Mouse (Mus musculus): Measurements from ENCODE around the gene Dot1l. TPM values are rescaled to one million over a fixed set of nuclear protein-coding genes. Genes with fewer than 3 reads are reported as not detected.

Gene Dot1l
- polyA plus RNA-seq, 1 experiment from 2014 or later, result 17.3 TPM

DNA sequence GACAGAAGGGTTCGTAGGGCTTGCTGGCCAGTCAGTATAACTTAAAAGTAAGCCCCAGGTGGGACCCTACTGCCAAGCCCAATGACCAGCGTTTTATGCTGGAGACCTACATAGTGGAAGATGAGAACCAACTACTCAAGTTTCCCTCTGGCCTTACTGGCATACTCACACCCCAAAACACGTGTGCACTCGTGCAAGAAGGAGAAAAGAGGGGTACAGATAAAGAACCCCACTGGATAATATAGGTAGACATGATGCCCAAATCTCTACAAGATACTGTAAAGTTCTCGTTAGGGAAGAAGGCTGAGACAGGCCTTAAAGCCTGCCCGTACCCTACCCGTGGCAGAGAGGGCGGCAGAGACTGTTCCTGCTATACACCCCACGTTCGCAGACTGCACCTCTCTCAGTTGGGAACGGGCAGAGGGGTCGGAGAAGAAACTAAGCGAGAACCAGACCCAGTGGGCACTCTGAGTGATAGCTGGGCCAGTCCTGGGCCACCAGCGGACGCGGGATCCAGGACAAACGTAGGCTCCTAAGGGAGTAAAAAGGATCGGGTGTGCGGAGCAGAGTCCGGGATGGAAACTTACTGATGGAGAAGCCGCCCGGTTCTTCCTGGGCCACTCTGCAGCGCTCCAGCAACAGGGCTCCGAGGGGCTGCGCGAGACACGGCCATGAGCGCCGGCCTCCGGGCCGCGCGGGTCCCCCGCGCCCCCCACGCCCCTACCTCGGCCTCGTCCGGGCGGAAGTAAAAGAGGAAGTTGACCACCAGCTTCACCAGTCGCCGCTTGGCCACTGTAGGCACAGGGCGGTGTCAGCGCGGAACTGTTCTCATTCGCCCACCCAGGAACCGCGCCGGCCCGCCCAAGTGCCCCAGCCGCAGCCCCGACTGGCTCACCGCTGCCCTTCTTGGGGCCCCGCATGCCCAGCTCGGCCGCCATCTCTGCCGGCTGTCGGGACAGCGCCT is 42.5 kb downstream of the Dot1l start:
- Histone ChIP-seq H3K4me2 (replicated peaks; ENCODE audit: low read depth, low read length) (peak overlapping the region; percentile 88), H3K36me3 (ENCODE audit: insufficient read depth, low read length) (peaks cover 51% of the 10 kb centered on the region), H3K9ac (replicated peaks; ENCODE audit: low read length) (peak overlapping the region; percentile 99), H3K9me3 (ENCODE audit: low read length) (no peaks in the 10 kb centered on the region), H3K4me3 (ENCODE audit: low read length) (peak overlapping the region; percentile 96), H3K27me3 (ENCODE audit: insufficient read depth, low read length) (no peaks in the 10 kb centered on the region), H3K4me1 (ENCODE audit: insufficient read depth, low read length) (peaks cover 22% of the 10 kb centered on the region), H3K27ac (ENCODE audit: low read length) (peak overlapping the region; percentile 98)
- peak; percentile 82 for ATAC-seq (ENCODE audit: low FRiP score, low TSS enrichment)
- WGBS, result 2% methylated on average over 53 of the region's 59 CpGs

DNA sequence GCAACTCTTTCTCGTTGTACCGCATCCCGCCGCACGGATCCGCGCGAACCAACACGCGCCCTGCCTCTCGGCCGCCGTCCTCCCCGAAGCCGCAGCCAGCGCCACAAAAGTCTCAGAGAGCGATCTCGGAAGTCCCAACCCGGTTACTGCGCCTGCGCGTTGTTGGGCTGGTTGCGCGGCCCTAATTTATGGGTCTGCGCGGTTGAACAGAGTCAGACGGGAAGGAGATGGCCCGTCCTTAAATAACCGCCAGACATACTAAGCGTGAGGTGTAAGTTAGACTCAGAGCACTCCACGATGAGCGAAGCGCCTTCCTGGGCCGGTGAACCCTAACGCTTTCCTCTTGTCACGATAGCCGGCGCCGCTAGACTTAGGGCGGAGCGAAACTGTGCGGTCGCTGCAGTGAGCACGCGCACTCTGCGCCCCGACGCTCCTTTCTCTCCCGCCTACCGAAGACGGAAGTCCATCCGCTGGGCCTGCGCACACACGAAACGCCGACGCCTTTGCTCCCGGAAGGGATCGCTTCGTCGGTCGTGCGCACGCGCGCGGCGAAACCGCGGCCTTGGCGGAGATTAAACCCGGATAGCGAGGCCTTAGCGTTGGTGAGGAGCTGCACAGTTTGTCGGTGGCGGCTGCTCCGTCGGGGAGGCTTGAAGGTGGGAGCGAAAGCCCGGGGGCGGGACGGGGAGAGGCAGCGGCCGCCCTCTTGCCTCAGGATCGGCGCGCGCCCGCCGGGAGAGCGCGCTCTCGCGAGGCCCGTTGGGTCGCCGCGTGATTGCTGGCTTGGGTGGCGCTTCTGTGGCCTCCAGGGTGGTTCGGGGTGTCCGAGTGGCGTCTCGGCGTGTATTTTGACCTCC is 43.4 kb downstream of the Dot1l start, which contains the start of the genes Sf3a2 and Plekhj1:
TSS of gene Sf3a2 (plus strand) at position 49 of the 857 bp plus-strand sequence.
TSS of gene Plekhj1 (minus strand) at position 477 of the 857 bp plus-strand sequence.
- Histone ChIP-seq H3K9ac (replicated peaks; ENCODE audit: low read length) (peak within 1 kb of the TSS; percentile 99), H3K4me2 (replicated peaks; ENCODE audit: low read depth, low read length) (peak within 1 kb of the TSS; percentile 88), H3K4me1 (ENCODE audit: insufficient read depth, low read length) (peaks cover 22% of the 10 kb centered on the region), H3K27me3 (ENCODE audit: insufficient read depth, low read length) (no peaks in the 10 kb centered on the region), H3K9me3 (ENCODE audit: low read length) (no peaks in the 10 kb centered on the region), H3K36me3 (ENCODE audit: insufficient read depth, low read length) (peaks cover 52% of the 10 kb centered on the region), H3K27ac (ENCODE audit: low read length) (peak within 1 kb of the TSS; percentile 98), H3K4me3 (ENCODE audit: low read length) (peak within 1 kb of the TSS; percentile 96)
- peak; percentile 95 for ATAC-seq (ENCODE audit: low FRiP score, low TSS enrichment)
- WGBS, result under 1% methylated on average over 104 of the region's 104 CpGs

DNA sequence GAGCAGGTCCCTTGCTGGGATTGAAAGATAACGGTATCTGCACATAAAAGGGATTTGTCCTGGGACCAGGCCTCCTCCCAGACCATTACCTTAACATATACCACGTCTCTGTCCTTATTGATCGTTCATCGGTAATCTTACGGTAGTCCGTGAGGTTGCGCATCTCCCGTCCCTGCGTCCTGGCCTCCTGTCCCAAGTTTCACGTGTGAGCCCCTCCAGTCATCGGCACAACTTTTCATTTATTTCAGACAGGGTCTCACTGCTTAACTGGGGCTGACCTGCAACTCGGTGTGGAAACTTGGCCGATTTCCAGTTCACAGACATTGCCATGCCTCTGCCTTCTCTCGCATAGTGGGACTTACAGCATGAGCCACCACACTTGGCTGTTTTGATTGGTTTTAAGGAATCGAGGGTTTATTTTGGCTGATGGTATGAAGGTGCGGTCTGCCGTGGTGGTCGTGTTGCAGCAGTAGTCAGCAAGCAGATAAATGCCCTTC is 44.1 kb downstream of the Dot1l start:
- Histone ChIP-seq H3K4me2 (replicated peaks; ENCODE audit: low read depth, low read length) (peak overlapping the region; percentile 88), H3K9me3 (ENCODE audit: low read length) (no peaks in the 10 kb centered on the region), H3K9ac (replicated peaks; ENCODE audit: low read length) (peak overlapping the region; percentile 99), H3K4me1 (ENCODE audit: insufficient read depth, low read length) (peaks cover 22% of the 10 kb centered on the region), H3K27me3 (ENCODE audit: insufficient read depth, low read length) (no peaks in the 10 kb centered on the region), H3K4me3 (ENCODE audit: low read length) (peak overlapping the region; percentile 96), H3K36me3 (ENCODE audit: insufficient read depth, low read length) (peaks cover 52% of the 10 kb centered on the region), H3K27ac (ENCODE audit: low read length) (peak overlapping the region; percentile 98)
- WGBS, result 2% methylated on average over 18 of the region's 18 CpGs
- ATAC-seq (ENCODE audit: low FRiP score, low TSS enrichment), result no peak

- WGBS, result 87% methylated on average over 10 of the region's 10 CpGs
Measured at GRCm38 (mm10) chr10:80802204-80802912, 47.4 kb downstream of the Dot1l start.

DNA sequence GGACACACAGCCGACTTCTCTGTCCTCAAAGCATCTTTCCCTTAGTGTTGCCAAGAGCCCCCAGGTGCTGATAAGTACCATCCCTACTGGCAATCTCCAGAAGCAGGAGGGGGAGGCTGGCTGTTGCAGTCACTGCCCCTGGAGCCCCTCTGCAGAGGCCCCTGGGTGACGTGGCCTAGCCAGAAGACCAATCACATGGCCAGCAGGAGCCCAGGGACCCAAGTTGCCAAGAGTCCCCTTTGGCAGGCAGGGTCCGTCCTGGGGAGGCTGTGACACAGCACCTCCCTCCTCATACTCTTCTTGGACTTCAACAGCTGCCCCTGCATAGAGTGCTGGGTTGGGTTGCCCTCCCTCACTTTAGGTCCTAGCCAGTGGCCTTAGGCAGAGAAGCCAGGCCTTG is 48.0 kb downstream of the Dot1l start:
- 82% methylated on average over 3 of the region's 3 CpGs for WGBS

More at GRCm38 (mm10) chr10:80802204-80802912, 47.4 kb downstream of the Dot1l start:
- no peak for ATAC-seq (ENCODE audit: low FRiP score, low TSS enrichment)
- no peak overlapping the region for H3K4me3 ChIP-seq (ENCODE audit: low read length)
- no peak overlapping the region for H3K9ac ChIP-seq (replicated peaks; ENCODE audit: low read length)
- H3K4me1 ChIP-seq (ENCODE audit: insufficient read depth, low read length), result peaks cover 30% of the 10 kb centered on the region
- no peaks in the 10 kb centered on the region for H3K9me3 ChIP-seq (ENCODE audit: low read length)
- H3K27me3 ChIP-seq (ENCODE audit: insufficient read depth, low read length), result no peaks in the 10 kb centered on the region
- H3K36me3 ChIP-seq (ENCODE audit: insufficient read depth, low read length), result peaks cover 49% of the 10 kb centered on the region
- no peak overlapping the region for H3K4me2 ChIP-seq (replicated peaks; ENCODE audit: low read depth, low read length)
- H3K27ac ChIP-seq (ENCODE audit: low read length), result no peak overlapping the region

GRCm38 (mm10) chr10:80804340-80804739 is 49.3 kb downstream of the Dot1l start:
- H3K36me3 ChIP-seq (ENCODE audit: insufficient read depth, low read length), result peaks cover 49% of the 10 kb centered on the region

More for the DNA sequence above, 48.0 kb downstream of the Dot1l start:
- no peak overlapping the region for H3K4me2 ChIP-seq (replicated peaks; ENCODE audit: low read depth, low read length)
- peaks cover 49% of the 10 kb centered on the region for H3K36me3 ChIP-seq (ENCODE audit: insufficient read depth, low read length)
- no peak for ATAC-seq (ENCODE audit: low FRiP score, low TSS enrichment)
- H3K4me3 ChIP-seq (ENCODE audit: low read length), result no peak overlapping the region
- peaks cover 36% of the 10 kb centered on the region for H3K4me1 ChIP-seq (ENCODE audit: insufficient read depth, low read length)
- no peak overlapping the region for H3K9ac ChIP-seq (replicated peaks; ENCODE audit: low read length)
- H3K9me3 ChIP-seq (ENCODE audit: low read length), result no peaks in the 10 kb centered on the region
- 0 out of 2 replicates have a peak, but pooled peaks cover under 1% of the 10 kb centered on the region for H3K27me3 ChIP-seq (ENCODE audit: insufficient read depth, low read length)
- H3K27ac ChIP-seq (ENCODE audit: low read length), result no peak overlapping the region

GRCm38 (mm10) chr10:80804916-80805315 is 49.9 kb downstream of the Dot1l start, which contains the start of gene Amh:
Gene Amh, plus strand, starts transcription at chr10:80805243.
- peaks cover 4% of the 10 kb centered on the region; the same call in 1 of the 2 replicates for H3K27me3 ChIP-seq (ENCODE audit: insufficient read depth, low read length)
- 69% methylated on average over 6 of the region's 6 CpGs for WGBS
- H3K27ac ChIP-seq (ENCODE audit: low read length), result no peak within 1 kb of the TSS
- no peak for ATAC-seq (ENCODE audit: low FRiP score, low TSS enrichment)
- H3K4me3 ChIP-seq (ENCODE audit: low read length), result no peak within 1 kb of the TSS
- H3K4me1 ChIP-seq (ENCODE audit: insufficient read depth, low read length), result peaks cover 46% of the 10 kb centered on the region
- H3K36me3 ChIP-seq (ENCODE audit: insufficient read depth, low read length), result peaks cover 49% of the 10 kb centered on the region
- H3K9me3 ChIP-seq (ENCODE audit: low read length), result no peaks in the 10 kb centered on the region
- H3K9ac ChIP-seq (replicated peaks; ENCODE audit: low read length), result no peak within 1 kb of the TSS
- H3K4me2 ChIP-seq (replicated peaks; ENCODE audit: low read depth, low read length), result no peak within 1 kb of the TSS

More at GRCm38 (mm10) chr10:80804340-80804739, 49.3 kb downstream of the Dot1l start:
- H3K9ac ChIP-seq (replicated peaks; ENCODE audit: low read length), result no peak overlapping the region
- no peak for ATAC-seq (ENCODE audit: low FRiP score, low TSS enrichment)
- WGBS, result 100% methylated on average over 2 of the region's 2 CpGs
- no peak overlapping the region for H3K4me2 ChIP-seq (replicated peaks; ENCODE audit: low read depth, low read length)
- H3K9me3 ChIP-seq (ENCODE audit: low read length), result no peaks in the 10 kb centered on the region
- H3K4me3 ChIP-seq (ENCODE audit: low read length), result no peak overlapping the region
- H3K27me3 ChIP-seq (ENCODE audit: insufficient read depth, low read length), result peaks cover 4% of the 10 kb centered on the region; the same call in 1 of the 2 replicates
- no peak overlapping the region for H3K27ac ChIP-seq (ENCODE audit: low read length)
- H3K4me1 ChIP-seq (ENCODE audit: insufficient read depth, low read length), result peaks cover 48% of the 10 kb centered on the region

DNA sequence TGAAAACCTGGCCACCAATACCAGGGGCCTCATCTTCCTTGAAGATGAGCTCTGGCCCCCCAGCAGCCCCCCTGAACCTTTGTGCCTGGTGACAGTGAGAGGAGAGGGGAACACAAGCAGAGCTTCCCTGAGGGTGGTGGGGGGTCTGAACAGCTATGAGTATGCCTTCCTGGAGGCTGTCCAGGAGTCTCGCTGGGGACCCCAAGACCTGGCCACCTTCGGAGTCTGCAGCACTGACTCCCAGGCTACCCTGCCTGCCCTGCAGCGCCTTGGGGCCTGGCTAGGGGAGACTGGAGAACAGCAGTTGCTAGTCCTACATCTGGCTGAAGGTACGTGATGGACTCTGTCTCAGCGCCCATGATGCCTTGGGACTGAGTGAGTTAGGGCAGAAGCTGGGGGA is 50.3 kb downstream of the Dot1l start:
- Histone ChIP-seq H3K9ac (replicated peaks; ENCODE audit: low read length) (no peak overlapping the region), H3K9me3 (ENCODE audit: low read length) (no peaks in the 10 kb centered on the region), H3K27me3 (ENCODE audit: insufficient read depth, low read length) (peaks cover 6% of the 10 kb centered on the region), H3K4me3 (ENCODE audit: low read length) (no peak overlapping the region), H3K4me2 (replicated peaks; ENCODE audit: low read depth, low read length) (no peak overlapping the region), H3K4me1 (ENCODE audit: insufficient read depth, low read length) (peaks cover 46% of the 10 kb centered on the region), H3K27ac (ENCODE audit: low read length) (no peak overlapping the region), H3K36me3 (ENCODE audit: insufficient read depth, low read length) (peaks cover 46% of the 10 kb centered on the region)
- WGBS, result 78% methylated on average over 5 of the region's 5 CpGs
- ATAC-seq (ENCODE audit: low FRiP score, low TSS enrichment), result no peak

GRCm38 (mm10) chr10:80805925-80806324 is 50.9 kb downstream of the Dot1l start:
- no peak overlapping the region for H3K9ac ChIP-seq (replicated peaks; ENCODE audit: low read length)
- peaks cover 42% of the 10 kb centered on the region for H3K36me3 ChIP-seq (ENCODE audit: insufficient read depth, low read length)
- H3K9me3 ChIP-seq (ENCODE audit: low read length), result no peaks in the 10 kb centered on the region
- H3K27ac ChIP-seq (ENCODE audit: low read length), result no peak overlapping the region
- peak; percentile 44 for ATAC-seq (ENCODE audit: low FRiP score, low TSS enrichment)
- H3K4me3 ChIP-seq (ENCODE audit: low read length), result no peak overlapping the region
- no peak overlapping the region for H3K4me2 ChIP-seq (replicated peaks; ENCODE audit: low read depth, low read length)
- H3K27me3 ChIP-seq (ENCODE audit: insufficient read depth, low read length), result peaks cover 6% of the 10 kb centered on the region
- WGBS, result 19% methylated on average over 3 of the region's 3 CpGs
- peaks cover 48% of the 10 kb centered on the region for H3K4me1 ChIP-seq (ENCODE audit: insufficient read depth, low read length)

Data from kidney, embryonic 16.5 days (tissue).